Mouse (Mus musculus): ENCODE data around the gene Ttc24. TPM values are rescaled to one million over a fixed set of nuclear protein-coding genes. Genes with fewer than 3 reads are reported as not detected.

The Ttc24 gene
- polyA plus RNA-seq, 2 experiments from 2014 or later, result not detected

Other genes with a start within 250 kb of the Ttc24 start
- gene Sh2d2a, start 231.5 kb downstream of the Ttc24 start, polyA plus RNA-seq (2017; shearing (Covaris generic)), result 100 to 1,000 TPM; 203 to 239 TPM
- gene Prcc, start 192.7 kb downstream of the Ttc24 start, polyA plus RNA-seq (2017; shearing (Covaris generic)), result 1 to 10 TPM; 4.5 TPM
- 10 to 100 TPM; 45.5 to 51.5 TPM for gene Hdgf, start 172.0 kb downstream of the Ttc24 start, polyA plus RNA-seq (2017; shearing (Covaris generic))
- gene Mrpl24, start 158.8 kb downstream of the Ttc24 start, polyA plus RNA-seq (2017; shearing (Covaris generic)), result 100 to 1,000 TPM; 158 to 159 TPM
- 10 to 100 TPM; 17.8 to 18.5 TPM for gene Isg20l2, start 148.0 kb downstream of the Ttc24 start, polyA plus RNA-seq (2017; shearing (Covaris generic))
- 10 to 100 TPM; 16.3 to 19.7 TPM for gene Rrnad1, start 147.6 kb downstream of the Ttc24 start, polyA plus RNA-seq (2017; shearing (Covaris generic))
- not detected for gene Crabp2, start 129.6 kb downstream of the Ttc24 start, polyA plus RNA-seq (2017; shearing (Covaris generic))
- gene Nes, start 107.2 kb downstream of the Ttc24 start, polyA plus RNA-seq (2017; shearing (Covaris generic)), result not detected
- gene Bcan, start 78.1 kb downstream of the Ttc24 start, polyA plus RNA-seq (2017; shearing (Covaris generic)), result not detected
- gene Hapln2, start 50.7 kb downstream of the Ttc24 start, polyA plus RNA-seq (2017; shearing (Covaris generic)), result not detected
- gene Gpatch4, start 35.2 kb downstream of the Ttc24 start, polyA plus RNA-seq (2017; shearing (Covaris generic)), result 10 to 100 TPM; 25.3 to 33.4 TPM
- gene Naxe, start 19.8 kb downstream of the Ttc24 start, polyA plus RNA-seq (2017; shearing (Covaris generic)), result 10 to 100 TPM; 70.9 to 90.8 TPM
- gene Iqgap3, start 3.7 kb upstream of the Ttc24 start, polyA plus RNA-seq (2017; shearing (Covaris generic)), result 1 to 10 TPM; 1.3 to 1.4 TPM
- 10 to 100 TPM; 24.3 to 24.5 TPM for gene Mef2d, start 64.1 kb upstream of the Ttc24 start, polyA plus RNA-seq (2017; shearing (Covaris generic))
- not detected for gene Rhbg, start 176.4 kb upstream of the Ttc24 start, polyA plus RNA-seq (2017; shearing (Covaris generic))
- not detected for gene Gm38392, start 208.9 kb upstream of the Ttc24 start, polyA plus RNA-seq (2017; shearing (Covaris generic))
- gene Tsacc, start 218.7 kb upstream of the Ttc24 start, polyA plus RNA-seq (2017; shearing (Covaris generic)), result 1 to 10 TPM; 2.7 to 7.4 TPM
- gene Cct3, start 218.8 kb upstream of the Ttc24 start, polyA plus RNA-seq (2017; shearing (Covaris generic)), result 100 to 1,000 TPM; 180 to 209 TPM
- 100 to 1,000 TPM; 356 to 375 TPM for gene Glmp, start 246.7 kb upstream of the Ttc24 start, polyA plus RNA-seq (2017; shearing (Covaris generic))